Mouse (Mus musculus) frontal cortex, postnatal 36 days (tissue): ENCODE data around the gene 2610318N02Rik.

Source experiments
- DNase-seq, 2 experiments: peaks; one replicate each; pipeline ENCODE4 v3.0.0; 2022; ENCODE audit warnings: low spot score in 2 of 2

The 2610318N02Rik gene

GRCm38 (mm10) chr16:17110771-17111743 is 13.9 kb downstream of the 2610318N02Rik start, which contains the start of gene Ppil2:
TSS of gene Ppil2 (minus strand) at chr16:17111257.
- DNase-seq: peak; percentile 70 to 78

DNA sequence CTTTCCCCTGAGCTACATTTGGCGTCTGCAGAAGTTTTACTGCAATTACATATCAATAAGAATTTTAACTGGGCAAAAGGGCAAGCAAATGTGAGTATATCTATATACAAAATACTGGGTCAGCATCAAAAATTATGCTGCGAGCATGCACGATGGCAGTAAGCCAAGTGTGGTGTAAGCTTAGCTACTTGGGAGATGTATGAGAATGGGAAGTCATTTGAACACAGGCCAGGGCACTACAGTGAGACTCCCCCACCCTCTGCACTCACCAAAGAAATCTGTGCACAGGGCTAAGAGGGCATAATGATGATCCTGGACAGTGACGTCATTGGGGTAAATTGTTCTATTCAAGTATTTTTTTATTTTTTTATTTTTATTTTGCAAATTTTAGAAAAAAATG is 20.4 kb downstream of the 2610318N02Rik start:
- no peak for DNase-seq

- DNase-seq: no peak
Measured at GRCm38 (mm10) chr16:17102630-17103220, 22.2 kb downstream of the 2610318N02Rik start.

DNA sequence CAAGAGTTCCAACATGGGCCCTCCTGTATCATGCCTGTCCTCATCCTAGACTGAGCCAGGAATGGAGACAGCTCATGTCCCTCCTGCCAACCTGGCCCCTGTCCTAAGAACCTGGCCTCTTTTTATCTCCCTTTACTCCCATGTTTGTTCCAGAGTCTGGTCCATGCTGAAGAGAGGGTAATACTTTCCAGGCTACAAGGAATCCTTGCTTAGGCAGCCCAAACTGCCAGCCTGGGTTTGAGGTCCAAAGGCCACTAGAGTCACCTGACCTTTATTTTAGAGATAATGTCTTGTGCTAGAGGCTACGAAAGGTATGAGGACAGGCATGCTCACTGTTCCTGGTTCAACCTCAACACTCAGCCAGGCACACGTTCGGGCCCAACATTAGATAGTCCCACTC is 28.0 kb downstream of the 2610318N02Rik start:
- DNase-seq: no peak

DNA sequence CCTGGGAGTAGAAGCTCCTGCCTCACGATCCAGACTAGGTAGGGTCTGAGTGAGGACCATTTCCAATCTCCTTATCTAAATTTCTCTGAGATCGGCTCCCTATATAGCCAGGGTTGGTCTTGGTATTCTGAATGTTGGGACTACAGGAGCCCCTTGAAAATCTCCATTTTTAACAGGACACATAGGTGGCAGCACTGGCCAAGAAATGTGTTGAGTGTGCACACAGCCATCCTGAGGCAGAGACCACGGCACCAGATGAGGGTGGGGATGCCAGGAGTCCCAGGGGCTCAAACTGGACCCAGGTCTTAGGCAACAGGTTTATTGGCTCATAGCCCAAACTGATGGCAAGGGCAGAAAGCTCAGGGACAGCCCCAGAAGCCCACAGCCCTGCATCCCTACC is 36.6 kb downstream of the 2610318N02Rik start:
- no peak for DNase-seq

DNA sequence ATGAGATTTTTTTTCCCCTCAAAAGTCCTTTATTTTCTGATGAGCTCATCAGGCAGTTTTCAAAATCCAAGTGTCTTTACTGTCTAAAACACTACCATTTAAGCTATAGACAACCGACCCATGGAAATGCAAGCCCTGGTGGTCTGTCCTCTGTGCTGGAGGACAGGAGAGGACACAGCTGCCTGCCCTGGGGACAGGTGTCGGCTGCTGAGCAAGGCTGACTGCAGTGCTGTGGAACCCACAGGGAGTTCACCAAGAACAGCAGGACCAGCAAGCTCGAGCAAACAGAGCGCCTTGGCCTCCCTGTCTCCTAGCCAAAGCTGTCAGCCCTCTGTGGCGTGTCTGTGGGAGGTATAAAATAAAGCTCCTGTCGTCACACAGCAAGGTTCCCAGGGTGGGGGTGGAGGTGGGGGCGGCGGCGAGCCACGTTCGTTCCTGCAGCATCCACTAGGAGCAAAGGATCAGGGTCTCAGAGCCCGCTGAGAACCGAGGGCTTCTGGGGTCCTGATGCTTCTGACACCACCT is 38.2 kb downstream of the 2610318N02Rik start:
- peak in 1 of 2 experiments; percentile 54 for DNase-seq

- DNase-seq: no peak
Measured at GRCm38 (mm10) chr16:17086241-17086640, 38.7 kb downstream of the 2610318N02Rik start.

GRCm38 (mm10) chr16:17085636-17086035 is 39.3 kb downstream of the 2610318N02Rik start:
- DNase-seq: no peak

GRCm38 (mm10) chr16:17082121-17082792 is 42.7 kb downstream of the 2610318N02Rik start:
- no peak for DNase-seq

DNA sequence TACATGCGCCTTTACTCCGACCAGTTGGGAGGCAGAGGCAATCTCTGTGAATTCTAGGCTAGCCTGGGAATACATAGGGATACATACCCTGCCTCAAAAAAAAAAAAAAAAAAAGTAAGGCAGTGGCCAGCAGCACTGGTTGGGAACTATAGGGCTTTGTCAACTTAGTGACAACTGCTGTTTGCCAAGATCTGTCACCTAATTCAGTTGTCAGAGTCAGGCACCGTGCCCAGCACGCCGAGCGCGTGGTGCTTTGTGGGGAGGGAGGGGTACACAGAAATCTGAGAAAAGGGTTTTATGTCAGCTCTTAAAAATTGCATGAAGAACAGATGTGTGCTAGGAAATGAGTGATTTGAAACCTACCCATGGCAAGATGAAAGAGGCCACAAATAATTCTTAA is 46.9 kb downstream of the 2610318N02Rik start:
- DNase-seq: peak in 1 of 2 experiments; percentile 54

GRCm38 (mm10) chr16:17076869-17077268 is 48.1 kb downstream of the 2610318N02Rik start:
- no peak for DNase-seq

GRCm38 (mm10) chr16:17076301-17076700 is 48.7 kb downstream of the 2610318N02Rik start:
- DNase-seq: no peak

- DNase-seq: no peak
Measured at GRCm38 (mm10) chr16:17073000-17073399, 52.0 kb downstream of the 2610318N02Rik start.

DNA sequence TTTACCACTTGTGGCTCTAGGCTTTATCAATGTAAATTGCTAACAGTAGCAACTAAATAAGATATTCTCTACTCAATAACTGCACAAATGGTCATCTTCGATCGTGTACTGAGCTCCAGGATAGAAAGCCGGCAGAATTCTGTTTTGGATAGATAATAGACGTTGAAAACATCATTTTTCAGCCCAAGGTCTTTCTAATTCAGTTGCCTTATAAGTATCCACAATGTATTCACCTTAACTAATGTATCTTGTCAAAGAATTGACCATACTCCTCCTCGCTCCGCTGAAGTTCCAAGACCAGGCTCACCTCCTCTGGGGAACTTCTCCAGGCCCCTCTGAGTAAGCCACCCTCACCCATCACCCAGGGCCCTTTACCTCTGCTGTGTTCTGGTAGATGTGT is 54.3 kb downstream of the 2610318N02Rik start:
- DNase-seq: no peak

DNA sequence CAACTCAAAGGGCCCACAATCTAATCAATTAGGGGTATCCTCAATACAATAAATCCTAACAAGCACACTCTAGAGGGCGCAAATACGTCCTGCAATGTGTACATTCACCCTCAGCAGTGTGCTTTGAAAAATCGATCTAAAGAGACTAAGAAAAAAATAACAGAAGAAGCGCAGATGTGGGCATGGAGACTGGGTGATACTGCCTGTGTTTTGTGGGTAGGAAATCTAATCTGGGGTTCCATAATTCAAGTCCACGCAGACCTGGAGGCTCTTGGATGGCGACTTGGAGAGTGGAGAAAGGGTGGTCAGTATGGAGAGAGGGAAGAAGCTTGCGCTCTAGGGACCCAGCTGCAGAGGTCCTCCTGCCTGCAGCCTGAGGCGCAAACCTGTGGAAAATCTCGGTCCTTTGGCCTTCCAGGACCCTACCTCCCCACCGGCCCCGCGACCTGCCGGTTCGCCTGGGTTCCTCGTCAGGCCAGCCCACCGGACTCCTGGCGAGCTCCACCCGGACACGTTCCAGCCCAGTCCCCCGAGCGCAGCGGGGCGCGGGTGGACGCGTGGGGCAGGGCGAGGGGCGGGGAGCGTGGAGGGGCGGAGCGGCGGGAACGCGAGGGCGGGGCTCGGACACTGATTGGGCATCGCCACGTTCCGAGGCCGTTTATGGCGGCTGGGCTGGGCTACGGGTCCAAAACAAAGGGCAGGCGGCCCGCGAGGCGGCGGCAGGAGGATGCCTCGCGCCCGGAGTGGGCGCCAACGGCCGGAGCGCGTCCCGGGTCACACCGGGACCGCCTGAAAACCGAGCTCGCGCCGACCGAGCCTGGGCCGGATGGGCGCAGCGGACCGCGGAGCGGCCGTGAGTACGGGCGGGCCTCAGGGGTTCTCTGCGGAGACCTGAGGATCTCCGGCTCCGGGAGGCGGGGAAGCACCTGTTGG is 55.2 kb downstream of the 2610318N02Rik start, which contains the start of gene Ypel1:
TSS of gene Ypel1 (plus strand) at position 186 of the 933 bp plus-strand sequence.
- DNase-seq: peak; percentile 86 to 87

GRCm38 (mm10) chr16:17067552-17067951 is 57.4 kb downstream of the 2610318N02Rik start:
- DNase-seq: no peak
